Mouse (Mus musculus): ENCODE measurements around the gene Gimap4. TPM values are rescaled to one million over a fixed set of nuclear protein-coding genes. Genes with fewer than 3 reads are reported as not detected.

Gene Gimap4
- total and polyA plus RNA-seq, 2 experiments from 2014 or later = 27.1 to 37.4 TPM

- TF ChIP-seq EP300 (IDR thresholded peaks at IDR 0.05; ENCODE audit: low read depth) (no peak), CTCF (IDR thresholded peaks at IDR 0.05; ENCODE audit: low read depth) (no peak)
- H3K4me3 ChIP-seq (ENCODE audit: low read depth, low read length) = no peak overlapping the region
- H3K4me2 ChIP-seq (ENCODE audit: low read depth, low read length) = no peak overlapping the region
- no peak overlapping the region for H3K9ac ChIP-seq (replicated peaks; ENCODE audit: low read depth, low read length)
- no peak overlapping the region for H3K27ac ChIP-seq (ENCODE audit: low read depth)
- no peaks in the 10 kb centered on the region for H3K27me3 ChIP-seq (ENCODE audit: control insufficient read depth, insufficient read depth, low read length)
- no peak for ATAC-seq (ENCODE audit: insufficient read depth, low read depth)
- H3K36me3 ChIP-seq (replicated peaks; ENCODE audit: control insufficient read depth, insufficient read depth, low read length) = no peaks in the 10 kb centered on the region
- 66% methylated on average over 6 of the region's 6 CpGs for WGBS
- H3K4me1 ChIP-seq (ENCODE audit: control insufficient read depth, insufficient read depth) = peaks cover 9% of the 10 kb centered on the region
- DNase-seq (ENCODE audit: low spot score) = no peak
- no peaks in the 10 kb centered on the region for H3K9me3 ChIP-seq (replicated peaks; ENCODE audit: control insufficient read depth, low read length)
Observed at GRCm38 (mm10) chr6:48641391-48641790, 43.0 kb upstream of the Gimap4 start.

DNA sequence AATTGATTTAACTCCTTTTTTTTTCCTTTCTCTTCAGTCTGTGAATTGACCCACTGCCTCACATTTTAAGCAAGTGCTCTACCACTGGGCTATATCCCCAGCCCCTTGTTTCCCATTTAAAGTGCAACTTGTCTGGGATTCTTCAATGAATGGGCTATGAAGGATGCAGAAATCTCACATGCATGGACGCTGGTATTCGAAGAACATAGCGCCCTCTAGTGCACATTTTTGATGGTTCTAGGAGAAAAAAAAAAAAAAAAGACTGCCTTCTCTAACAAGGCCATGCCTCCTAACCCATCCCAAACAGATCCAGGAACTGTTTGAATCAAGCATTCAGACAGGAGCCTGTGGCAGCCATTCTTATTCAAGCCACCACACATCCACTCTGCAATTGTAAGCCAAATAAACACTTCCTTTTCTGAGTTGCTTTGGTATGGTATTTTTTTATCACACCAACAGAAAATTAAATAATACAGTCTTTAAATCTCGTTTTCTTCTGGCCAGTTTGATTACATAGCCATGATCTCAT lies 41.5 kb upstream of the Gimap4 start:
- Histone ChIP-seq H3K27me3 (ENCODE audit: control insufficient read depth, insufficient read depth, low read length) (no peaks in the 10 kb centered on the region), H3K4me1 (ENCODE audit: control insufficient read depth, insufficient read depth) (no peaks in the 10 kb centered on the region; the same call in 1 of the 2 replicates), H3K9me3 (replicated peaks; ENCODE audit: control insufficient read depth, low read length) (no peaks in the 10 kb centered on the region), H3K36me3 (replicated peaks; ENCODE audit: control insufficient read depth, insufficient read depth, low read length) (no peaks in the 10 kb centered on the region), H3K4me2 (ENCODE audit: low read depth, low read length) (no peak overlapping the region), H3K4me3 (ENCODE audit: low read depth, low read length) (no peak overlapping the region), H3K9ac (replicated peaks; ENCODE audit: low read depth, low read length) (no peak overlapping the region), H3K27ac (ENCODE audit: low read depth) (no peak overlapping the region)
- ATAC-seq (ENCODE audit: insufficient read depth, low read depth) (no peak; the same call in 1 of the 2 replicates), DNase-seq (ENCODE audit: low spot score) (peak; percentile 70)
- TF ChIP-seq EP300 (IDR thresholded peaks at IDR 0.05; ENCODE audit: low read depth) (no peak), CTCF (IDR thresholded peaks at IDR 0.05; ENCODE audit: low read depth) (peak; percentile 70)
- 20% methylated on average over 4 of the region's 4 CpGs for WGBS

DNA sequence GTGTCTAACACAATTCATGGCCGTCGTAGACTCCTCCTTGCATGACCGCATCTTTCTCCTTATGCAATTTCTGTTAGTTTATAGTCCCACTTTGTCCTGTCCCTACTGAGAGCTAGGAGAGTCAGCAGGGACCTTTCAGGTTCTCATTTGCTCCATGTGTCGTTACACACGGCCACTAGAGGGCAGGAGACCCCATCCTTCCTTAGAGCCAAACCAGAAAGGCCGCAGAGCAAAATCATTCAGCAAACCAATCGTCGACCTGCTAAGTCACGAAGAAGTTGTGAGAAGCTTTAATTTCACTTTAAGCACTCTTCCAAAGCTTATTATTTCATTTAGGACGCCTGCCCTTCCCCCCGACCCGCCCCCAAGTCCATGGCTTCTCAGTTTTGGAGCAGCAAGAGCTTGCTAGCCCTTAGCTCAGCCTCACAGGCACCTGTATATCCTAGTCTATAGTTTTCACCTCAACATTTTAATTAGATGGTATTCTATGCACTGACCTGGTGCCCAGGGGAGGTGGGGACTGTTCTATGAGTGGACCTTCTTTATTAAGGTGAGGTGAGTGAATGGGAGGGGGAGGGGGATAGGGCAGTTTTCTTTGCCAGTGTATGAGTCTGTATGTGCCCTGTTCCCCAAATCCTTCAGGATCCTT lies 38.6 kb upstream of the Gimap4 start:
- ATAC-seq (ENCODE audit: insufficient read depth, low read depth) = no peak
- H3K9me3 ChIP-seq (replicated peaks; ENCODE audit: control insufficient read depth, low read length) = no peaks in the 10 kb centered on the region
- no peak overlapping the region for H3K27ac ChIP-seq (ENCODE audit: low read depth)
- TF ChIP-seq EP300 (IDR thresholded peaks at IDR 0.05; ENCODE audit: low read depth) = no peak
- TF ChIP-seq CTCF (IDR thresholded peaks at IDR 0.05; ENCODE audit: low read depth) = peak; percentile 89
- no peaks in the 10 kb centered on the region for H3K27me3 ChIP-seq (ENCODE audit: control insufficient read depth, insufficient read depth, low read length)
- H3K36me3 ChIP-seq (replicated peaks; ENCODE audit: control insufficient read depth, insufficient read depth, low read length) = 0 out of 2 replicates have a peak, but pooled peaks cover 5% of the 10 kb centered on the region
- no peaks in the 10 kb centered on the region; the same call in 1 of the 2 replicates for H3K4me1 ChIP-seq (ENCODE audit: control insufficient read depth, insufficient read depth)
- no peak overlapping the region for H3K9ac ChIP-seq (replicated peaks; ENCODE audit: low read depth, low read length)
- H3K4me2 ChIP-seq (ENCODE audit: low read depth, low read length) = no peak overlapping the region
- DNase-seq (ENCODE audit: low spot score) = peak; percentile 82
- no peak overlapping the region for H3K4me3 ChIP-seq (ENCODE audit: low read depth, low read length)
- WGBS = 10% methylated on average over 12 of the region's 12 CpGs

GRCm38 (mm10) chr6:48646309-48646690 lies 38.0 kb upstream of the Gimap4 start:
- no peak overlapping the region for H3K4me3 ChIP-seq (ENCODE audit: low read depth, low read length)
- H3K4me1 ChIP-seq (ENCODE audit: control insufficient read depth, insufficient read depth) = no peaks in the 10 kb centered on the region; the same call in 1 of the 2 replicates
- H3K9ac ChIP-seq (replicated peaks; ENCODE audit: low read depth, low read length) = no peak overlapping the region
- H3K4me2 ChIP-seq (ENCODE audit: low read depth, low read length) = no peak overlapping the region
- H3K27ac ChIP-seq (ENCODE audit: low read depth) = no peak overlapping the region
- TF ChIP-seq CTCF (IDR thresholded peaks at IDR 0.05; ENCODE audit: low read depth) = no peak
- no peak for TF ChIP-seq EP300 (IDR thresholded peaks at IDR 0.05; ENCODE audit: low read depth)
- ATAC-seq (ENCODE audit: insufficient read depth, low read depth) = no peak
- DNase-seq (ENCODE audit: low spot score) = no peak
- WGBS = 61% methylated on average over 4 of the region's 4 CpGs
- H3K36me3 ChIP-seq (replicated peaks; ENCODE audit: control insufficient read depth, insufficient read depth, low read length) = 0 out of 2 replicates have a peak, but pooled peaks cover 5% of the 10 kb centered on the region
- no peaks in the 10 kb centered on the region for H3K27me3 ChIP-seq (ENCODE audit: control insufficient read depth, insufficient read depth, low read length)
- no peaks in the 10 kb centered on the region for H3K9me3 ChIP-seq (replicated peaks; ENCODE audit: control insufficient read depth, low read length)

- TF ChIP-seq EP300 (IDR thresholded peaks at IDR 0.05; ENCODE audit: low read depth) = no peak
- peak; percentile 63 for TF ChIP-seq CTCF (IDR thresholded peaks at IDR 0.05; ENCODE audit: low read depth)
- peak within 1 kb of the TSS; percentile 26; the same call in 1 of the 2 replicates for H3K9ac ChIP-seq (replicated peaks; ENCODE audit: low read depth, low read length)
- ATAC-seq (ENCODE audit: insufficient read depth, low read depth) (peak; percentile 70), DNase-seq (ENCODE audit: low spot score) (peak; percentile 61)
- 31% methylated on average over 3 of the region's 3 CpGs for WGBS
- peak within 1 kb of the TSS; percentile 48; the same call in 1 of the 2 replicates for H3K27ac ChIP-seq (ENCODE audit: low read depth)
- H3K9me3 ChIP-seq (replicated peaks; ENCODE audit: control insufficient read depth, low read length) = no peaks in the 10 kb centered on the region
- H3K4me1 ChIP-seq (ENCODE audit: control insufficient read depth, insufficient read depth) = no peaks in the 10 kb centered on the region; the same call in 1 of the 2 replicates
- 0 out of 2 replicates have a peak, but pooled peaks cover 5% of the 10 kb centered on the region for H3K36me3 ChIP-seq (replicated peaks; ENCODE audit: control insufficient read depth, insufficient read depth, low read length)
- peak within 1 kb of the TSS; percentile 25 for H3K4me3 ChIP-seq (ENCODE audit: low read depth, low read length)
- H3K4me2 ChIP-seq (ENCODE audit: low read depth, low read length) = peak within 1 kb of the TSS; percentile 49
- no peaks in the 10 kb centered on the region for H3K27me3 ChIP-seq (ENCODE audit: control insufficient read depth, insufficient read depth, low read length)
Observed at GRCm38 (mm10) chr6:48646995-48647394, 37.4 kb upstream of the Gimap4 start, which contains the start of gene Gimap8. Gene Gimap8 (plus strand): TSS chr6:48647234.

Data from heart, postnatal 0 days (tissue).